ENCODE assay signal across 8 mouse cellular contexts in the genomic region with DNA sequence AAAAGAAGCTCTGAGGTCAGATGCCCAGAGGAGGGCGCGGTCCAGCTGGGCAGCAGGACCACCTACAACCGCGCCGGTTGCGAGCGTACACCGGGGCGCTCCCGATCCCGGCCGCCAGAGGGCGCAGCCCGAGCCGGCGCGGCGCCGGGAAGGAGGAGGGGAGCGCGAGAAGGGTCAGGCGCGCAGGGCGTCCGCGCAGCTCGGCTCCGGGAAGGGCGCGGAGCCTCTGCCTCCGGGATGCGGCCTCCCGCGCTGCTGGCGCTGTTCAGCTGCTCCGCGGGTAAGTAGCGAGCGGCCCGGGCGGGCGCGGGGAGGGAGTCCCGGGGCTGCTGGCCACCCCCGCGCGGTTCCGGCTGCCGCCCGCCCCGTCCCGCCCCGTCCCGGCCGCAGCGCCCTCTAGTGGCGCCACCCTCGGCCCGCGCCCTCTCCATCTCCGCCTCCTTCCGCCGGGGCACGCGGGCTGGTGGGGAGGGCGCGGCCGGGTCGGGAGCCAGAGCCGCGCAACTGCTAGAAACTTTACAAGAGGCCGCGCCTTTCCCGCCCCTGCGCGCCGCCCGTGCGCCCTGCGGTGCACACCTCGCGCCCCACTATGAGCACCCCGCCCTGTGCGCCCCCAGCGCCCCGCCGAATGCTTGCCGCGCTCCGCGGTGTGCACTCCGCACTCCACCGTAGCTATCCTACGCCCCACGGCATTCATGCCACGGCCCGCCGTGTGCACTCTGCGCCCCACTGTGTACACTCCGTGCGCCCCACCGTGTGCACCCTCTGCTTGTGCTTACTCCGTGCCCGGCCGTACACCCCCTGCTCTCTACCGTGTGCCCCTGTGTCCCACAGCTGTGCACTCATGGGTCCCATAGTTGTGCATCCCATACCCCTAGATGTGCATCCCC. TPM values are rescaled to one million over a fixed set of nuclear protein-coding genes. Genes with fewer than 3 reads are reported as not detected.
DNase-seq lines count a peak whose midpoint lies in the region; ATAC-seq and TF ChIP-seq lines count a peak whose summit lies in the region.

Gene B3glct (plus strand): TSS at position 131 of the 890 bp plus-strand sequence.

- peak within 1 kb of the TSS; percentile 58; the same call in 1 of the 2 replicates for H3K27ac ChIP-seq in forebrain, embryonic 16.5 days (ENCODE audit: low read length)
- H3K27ac ChIP-seq in neural tube, embryonic 15.5 days (replicated peaks), result peak within 1 kb of the TSS; percentile 77

- peak; percentile 29; the same call in 1 of the 2 replicates for TF ChIP-seq POLR2A in lung, adult 2 months (IDR thresholded peaks at IDR 0.05; ENCODE audit: borderline replicate concordance, extremely low read depth, low read depth, low read length)

- intact Hi-C loops in heart, postnatal 25 days (cut with DNase I), result loop anchor here (2.0 to 5.0 kb wide), 2 partner anchors 44 to 151 kb away; partner anchors contain the start of gene Wdr95

- H3K4me1 ChIP-seq in forebrain, embryonic 16.5 days (replicated peaks; ENCODE audit: control insufficient read depth, insufficient read depth, low read length), result peaks cover 16% of the 10 kb centered on the region
- peaks cover 8% of the 10 kb centered on the region for H3K4me1 ChIP-seq in lung, adult 2 months (ENCODE audit: control insufficient read depth, insufficient read depth, low read length)
- H3K4me1 ChIP-seq in neural tube, embryonic 15.5 days, result peaks cover 14% of the 10 kb centered on the region

- DNase-seq in ES-CJ7 (ENCODE audit: low read depth, low spot score), result peak; percentile 65
- DNase-seq in cerebellum, adult 18-20 months, result peak; percentile 69 to 92
- peak; percentile 71 for DNase-seq in heart, postnatal 25 days (ENCODE audit: low spot score)
- DNase-seq in layer of hippocampus, adult 18-20 months (ENCODE audit: low spot score in 2 of 2), result peak; percentile 49 to 75
- DNase-seq in lung, adult 2 months, result peak; percentile 87
- DNase-seq in testis, postnatal 14 days (ENCODE audit: low spot score), result peak; percentile 77

- H3K9ac ChIP-seq in forebrain, embryonic 16.5 days (replicated peaks; ENCODE audit: low read depth, low read length), result peak within 1 kb of the TSS; percentile 70
- peak within 1 kb of the TSS; percentile 68 for H3K9ac ChIP-seq in neural tube, embryonic 15.5 days (replicated peaks)

- WGBS in forebrain, embryonic 16.5 days, result under 1% methylated on average over 75 of the region's 106 CpGs
- 1% methylated on average over 106 of the region's 106 CpGs for WGBS in lung, adult 2 months
- under 1% methylated on average over 71 of the region's 106 CpGs for WGBS in neural tube, embryonic 15.5 days

- H3K27me3 ChIP-seq in forebrain, embryonic 16.5 days (replicated peaks; ENCODE audit: control insufficient read depth, insufficient read depth, low read length), result no peaks in the 10 kb centered on the region
- no peaks in the 10 kb centered on the region for H3K27me3 ChIP-seq in neural tube, embryonic 15.5 days (replicated peaks)

- H3K9me3 ChIP-seq in forebrain, embryonic 16.5 days (ENCODE audit: control insufficient read depth, low read length), result no peaks in the 10 kb centered on the region
- H3K9me3 ChIP-seq in neural tube, embryonic 15.5 days (replicated peaks), result no peaks in the 10 kb centered on the region

- TF ChIP-seq CTCF in lung, adult 2 months (IDR thresholded peaks at IDR 0.05; ENCODE audit: insufficient read depth, low read length), result peak; percentile 47

- peak within 1 kb of the TSS; percentile 67 for H3K4me3 ChIP-seq in forebrain, embryonic 16.5 days (replicated peaks; ENCODE audit: low read length)
- H3K4me3 ChIP-seq in lung, adult 2 months (replicated peaks; ENCODE audit: extremely low read depth, low read depth, low read length), result peak within 1 kb of the TSS; percentile 89
- peak within 1 kb of the TSS; percentile 78 for H3K4me3 ChIP-seq in neural tube, embryonic 15.5 days (replicated peaks)

- no peaks in the 10 kb centered on the region for H3K36me3 ChIP-seq in forebrain, embryonic 16.5 days (ENCODE audit: control insufficient read depth, insufficient read depth)
- H3K36me3 ChIP-seq in neural tube, embryonic 15.5 days, result no peaks in the 10 kb centered on the region

- peak within 1 kb of the TSS; percentile 84 for H3K4me2 ChIP-seq in forebrain, embryonic 16.5 days (ENCODE audit: low read length)
- H3K4me2 ChIP-seq in neural tube, embryonic 15.5 days, result peak within 1 kb of the TSS; percentile 98

- peak; percentile 94 for ATAC-seq in forebrain, embryonic 16.5 days
- peak; percentile 91 for ATAC-seq in neural tube, embryonic 15.5 days (ENCODE audit: low FRiP score)

RNA-seq across cellular contexts. Expression of gene B3glct, which starts in this region (rescaled TPM):
- polyA plus RNA-seq in forebrain, embryonic 16.5 days (2015; fragmentation: Nextera tagmentation; extraction: Ambion mirVana), result 13.4 and 14.4 TPM in 2 replicates
- 1 to 10 TPM; 4.6 to 5.7 TPM for total RNA-seq in heart, postnatal 25 days (2021)
- total RNA-seq in layer of hippocampus, adult 18-20 months (2021), result 10 to 100 TPM; 12.2 to 14.2 TPM
- 3.9 and 5.1 TPM in 2 replicates for polyA plus RNA-seq in lung, adult 2 months (2012; rRNA removed)
- 13.9 and 14.6 TPM in 2 replicates for polyA plus RNA-seq in neural tube, embryonic 15.5 days (2015; fragmentation: Nextera tagmentation; extraction: Ambion mirVana)

Comparison
In these comparisons a context has a peak if more than half of its experiments do, and no peak if none do; other contexts are left out.
1. Peak in every context shown above with its lines: DNase-seq, ATAC-seq, H3K4me3 ChIP-seq and H3K27ac ChIP-seq.